Mouse (Mus musculus) brain, embryonic 14.5 days (tissue): Measurements from ENCODE around the gene Kcnab2. TPM values are rescaled to one million over a fixed set of nuclear protein-coding genes. Genes with fewer than 3 reads are reported as not detected.
A peak's percentile ranks its signal among the peaks of the same experiment; 100 is the strongest.

ENCODE experiments used
- DNase-seq: peaks from one replicate; pipeline ENCODE4 v3.0.0-alpha.2; 2011; ENCODE audit warnings: low read depth
- CTCF ChIP-seq: fragments of 200-500 bp; IDR thresholded peaks from 2 replicates; pipeline ENCODE4 v1.5.1; 2012; ENCODE audit warnings: inconsistent platforms, mild to moderate bottlenecking, moderate library complexity, borderline replicate concordance; ENCODE audit not compliant: insufficient read depth, insufficient read length; ENCODE audit errors: extremely low read depth
- POLR2A ChIP-seq: fragments of 200-500 bp; IDR thresholded peaks from 2 replicates; pipeline ENCODE4 v1.6.1; 2012; ENCODE audit warnings: mild to moderate bottlenecking, inconsistent platforms, borderline replicate concordance; ENCODE audit not compliant: poor library complexity, insufficient read depth, insufficient read length, severe bottlenecking; ENCODE audit errors: extremely low read depth
- polyA plus RNA-seq: library from polyadenylated mRNA; depleted of rRNA; stranded (reverse); fragments of >200 nt; gene quantifications from 2 replicates; pipeline ENCODE4 v1.2.3, GENCODE M21; 2012

Gene Kcnab2
- polyA plus RNA-seq, 1 experiment = 15.5 TPM

GRCm38 (mm10) chr4:152365228-152365627, 112.4 kb downstream of the Kcnab2 start:
- TF ChIP-seq POLR2A = no peak
- TF ChIP-seq CTCF = no peak
- peak; percentile 77 for DNase-seq

- DNase-seq = no peak
- TF ChIP-seq POLR2A = no peak
- TF ChIP-seq CTCF = no peak
Observed at GRCm38 (mm10) chr4:152362180-152362579, 115.5 kb downstream of the Kcnab2 start.

- peak; percentile 72 for DNase-seq
- no peak for TF ChIP-seq CTCF
- no peak for TF ChIP-seq POLR2A
Observed at GRCm38 (mm10) chr4:152360855-152361254, 116.8 kb downstream of the Kcnab2 start.

GRCm38 (mm10) chr4:152359700-152360099, 118.0 kb downstream of the Kcnab2 start:
- DNase-seq = no peak
- TF ChIP-seq CTCF (no peak), POLR2A (no peak)

GRCm38 (mm10) chr4:152355672-152356071, 122.0 kb downstream of the Kcnab2 start:
- no peak for DNase-seq
- TF ChIP-seq POLR2A = no peak
- TF ChIP-seq CTCF = no peak

GRCm38 (mm10) chr4:152353886-152354637, 123.6 kb downstream of the Kcnab2 start:
- DNase-seq = no peak
- TF ChIP-seq CTCF (no peak), POLR2A (no peak)

- DNase-seq = peak; percentile 59
- TF ChIP-seq POLR2A = no peak
- TF ChIP-seq CTCF = no peak
Observed at GRCm38 (mm10) chr4:152351422-152352305, 126.0 kb downstream of the Kcnab2 start.

GRCm38 (mm10) chr4:152350722-152351421, 126.8 kb downstream of the Kcnab2 start:
- no peak for DNase-seq
- TF ChIP-seq CTCF (no peak), POLR2A (no peak)

- DNase-seq = peak; percentile 95
- no peak for TF ChIP-seq CTCF
- no peak for TF ChIP-seq POLR2A
Observed at GRCm38 (mm10) chr4:152349837-152350381, 127.8 kb downstream of the Kcnab2 start.

- TF ChIP-seq CTCF (no peak), POLR2A (no peak)
- no peak for DNase-seq
Observed at GRCm38 (mm10) chr4:152345120-152345889, 132.4 kb downstream of the Kcnab2 start.
